Mouse (Mus musculus) lung, adult 2 months (tissue): Measurements from ENCODE around the gene Pml.

ENCODE experiments used
- CTCF ChIP-seq: fragments of 200-500 bp; IDR thresholded peaks from 2 replicates; pipeline ENCODE4 v1.5.1; 2011; ENCODE audit warnings: mild to moderate bottlenecking, low read length, control low read depth; ENCODE audit not compliant: insufficient read depth
- POLR2A ChIP-seq: fragments of 200-500 bp; IDR thresholded peaks from 2 replicates; pipeline ENCODE4 v1.6.1; 2011; ENCODE audit warnings: low read depth, mild to moderate bottlenecking, control low read depth, low read length, borderline replicate concordance; ENCODE audit errors: extremely low read depth

GRCm38 (mm10) chr9:58278821-58279723 lies 29.5 kb upstream of the Pml start:
- TF ChIP-seq CTCF (no peak), POLR2A (no peak)
